Mouse (Mus musculus) hindbrain, embryonic 10.5 days (tissue): ENCODE measurements at regions not wholly inside any gene's neighbourhood (a gene's known extent, or its start where the extent isn't known, plus 50 kb on each side); places are given as distances from the start of the nearest gene placed in this dataset.

Source experiments
- DNase-seq: peaks from one replicate; pipeline ENCODE4 v3.0.0-alpha.2; 2017; ENCODE audit warnings: low spot score
- H3K27ac ChIP-seq: fragments of 300-500 bp; sonication (generic); 2 replicates; pipeline ENCODE4 v1.5.1; 2016; ENCODE audit warnings: mild to moderate bottlenecking, moderate library complexity
- H3K27me3 ChIP-seq: fragments of 300-500 bp; sonication (generic); 2 replicates; pipeline ENCODE4 v1.6.1; 2016; ENCODE audit warnings: mild to moderate bottlenecking; ENCODE audit not compliant: poor library complexity, insufficient read depth, severe bottlenecking
- H3K36me3 ChIP-seq: fragments of 300-500 bp; sonication (generic); 2 replicates; pipeline ENCODE4 v1.6.1; 2016; ENCODE audit warnings: mild to moderate bottlenecking, moderate library complexity
- H3K4me1 ChIP-seq: fragments of 300-500 bp; sonication (generic); replicated peaks from 2 replicates; pipeline ENCODE4 v1.6.1; 2016; ENCODE audit warnings: mild to moderate bottlenecking
- H3K4me3 ChIP-seq: fragments of 300-500 bp; sonication (generic); 2 replicates; pipeline ENCODE4 v1.5.1; 2016; ENCODE audit warnings: mild to moderate bottlenecking, moderate library complexity
- H3K9me3 ChIP-seq: fragments of 300-500 bp; sonication (generic); 2 replicates; pipeline ENCODE4 v1.6.1; 2016; ENCODE audit warnings: mild to moderate bottlenecking, moderate library complexity
- WGBS: fragments of 180-500 bp; shearing (Covaris S2); methylation state at CpG from one replicate; pipeline ENCODE4 v1.1.7; 2016; 5-methylcytosine and 5-hydroxymethylcytosine counted together

DNA sequence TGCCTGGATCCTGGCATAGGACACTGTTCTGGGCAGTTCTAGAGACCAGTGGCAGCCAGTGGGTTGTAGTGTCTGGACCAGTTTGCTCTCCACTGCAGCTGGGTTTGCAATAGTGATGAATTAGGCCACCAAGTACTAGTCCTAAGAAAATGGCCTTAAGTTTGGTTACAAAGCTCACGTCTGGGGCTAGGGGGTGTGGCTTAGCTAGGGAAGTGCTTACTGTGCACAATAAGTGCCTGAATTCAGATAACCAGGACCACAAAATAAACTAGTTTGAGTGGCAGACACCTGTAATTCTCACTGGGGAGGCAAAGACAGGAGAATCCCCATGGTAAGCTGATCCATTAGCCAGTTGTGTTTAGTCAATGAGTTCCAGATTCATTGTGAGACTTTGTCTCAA, 59.3 kb upstream of the Atl2 start:
- Histone ChIP-seq H3K27ac (no peak overlapping the region), H3K9me3 (no peaks in the 10 kb centered on the region), H3K4me3 (no peak overlapping the region), H3K27me3 (no peaks in the 10 kb centered on the region), H3K4me1 (0 out of 2 replicates have a peak, but pooled peaks cover 15% of the 10 kb centered on the region), H3K36me3 (no peaks in the 10 kb centered on the region)
- DNase-seq, result no peak
- 64% methylated on average over 1 of the region's 1 CpGs for WGBS

DNA sequence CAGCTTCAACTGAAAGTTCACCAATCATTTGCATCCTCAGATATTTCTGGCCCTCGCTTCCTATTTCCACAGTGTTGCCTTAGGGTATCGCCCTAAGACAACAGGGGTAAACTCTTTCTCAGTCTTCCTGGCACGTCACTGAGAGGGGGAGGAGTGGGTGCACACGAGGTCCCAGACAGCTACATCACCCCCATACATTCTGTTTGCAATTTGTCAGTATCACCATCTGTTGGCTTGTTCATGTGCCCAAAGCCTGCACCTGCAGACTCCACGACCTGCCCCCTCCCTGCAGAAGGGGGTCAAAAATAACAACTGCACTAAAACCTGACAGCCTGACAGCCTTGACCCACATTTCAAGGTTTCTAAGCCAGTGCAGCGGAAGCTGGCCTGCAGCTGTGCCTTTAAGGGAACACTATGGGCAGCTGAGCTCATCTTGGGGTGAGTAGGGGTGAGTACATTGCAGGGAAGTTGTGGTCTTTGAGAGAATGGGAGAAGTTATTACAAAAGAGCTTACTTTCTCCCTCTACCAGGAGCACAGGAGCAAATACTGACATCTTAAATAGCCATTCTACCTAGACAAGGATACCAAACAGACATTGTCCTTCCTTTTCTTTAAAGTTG, 58.8 kb upstream of the Atl2 start:
- Histone ChIP-seq H3K9me3 (no peaks in the 10 kb centered on the region), H3K27ac (no peak overlapping the region), H3K4me3 (no peak overlapping the region), H3K4me1 (0 out of 2 replicates have a peak, but pooled peaks cover 14% of the 10 kb centered on the region), H3K27me3 (no peaks in the 10 kb centered on the region; the same call in 1 of the 2 replicates), H3K36me3 (no peaks in the 10 kb centered on the region)
- no peak for DNase-seq
- 77% methylated on average over 6 of the region's 6 CpGs for WGBS

DNA sequence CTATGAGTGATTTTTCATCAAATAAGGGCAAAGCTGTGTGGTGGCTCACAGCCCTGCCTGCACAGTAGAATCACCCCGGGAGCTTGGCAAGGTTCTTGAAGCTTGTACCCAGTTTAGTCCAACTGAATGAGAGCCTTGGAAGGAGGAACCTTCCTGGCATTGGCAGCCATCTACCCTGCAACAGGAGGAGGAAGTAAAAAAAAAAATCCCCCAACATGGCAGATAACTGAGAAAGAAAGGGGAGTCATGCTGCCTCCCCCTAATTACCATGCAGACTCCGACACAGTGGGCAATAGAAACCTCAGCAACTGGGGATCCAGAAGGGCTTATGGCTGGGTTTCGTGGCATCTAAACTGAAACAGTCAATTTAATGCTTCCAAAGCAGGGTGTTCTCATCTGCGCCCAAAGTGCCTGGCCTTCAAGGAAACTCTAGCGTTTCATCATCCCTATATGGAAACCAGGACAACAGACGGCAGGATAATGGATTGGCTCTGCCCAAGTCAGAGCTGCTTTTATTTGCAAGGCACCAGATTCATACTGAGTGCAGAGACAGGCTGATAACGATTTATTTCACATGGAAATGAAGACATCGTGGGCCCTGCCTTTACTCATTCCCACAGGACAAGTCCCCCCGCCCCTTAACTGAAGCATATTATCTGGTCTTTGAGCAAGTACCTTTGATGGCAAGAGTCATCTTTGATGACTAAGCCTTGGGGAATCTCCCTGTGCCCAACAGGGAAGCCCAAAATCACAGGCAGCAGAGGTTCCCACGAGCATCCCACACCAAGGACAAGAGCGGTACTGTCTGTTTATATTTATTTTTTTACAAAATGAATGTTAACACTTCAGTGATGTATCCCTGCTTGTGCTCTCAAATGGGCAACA, 52.9 kb upstream of the Atl2 start:
- no peak for DNase-seq
- no peaks in the 10 kb centered on the region for H3K36me3 ChIP-seq
- 59% methylated on average over 11 of the region's 11 CpGs for WGBS
- H3K27ac ChIP-seq, result no peak overlapping the region
- H3K4me3 ChIP-seq, result no peak overlapping the region
- peaks cover 17% of the 10 kb centered on the region; the same call in 1 of the 2 replicates for H3K4me1 ChIP-seq
- H3K9me3 ChIP-seq, result no peaks in the 10 kb centered on the region
- H3K27me3 ChIP-seq, result no peaks in the 10 kb centered on the region; the same call in 1 of the 2 replicates
